Mouse (Mus musculus): ENCODE results near the gene Hpse2. TPM values are rescaled to one million over a fixed set of nuclear protein-coding genes. Genes with fewer than 3 reads are reported as not detected.

The Hpse2 gene
- polyA plus RNA-seq, 1 experiment from 2014 or later: 0.24 TPM

GRCm38 (mm10) chr19:43022611-43023173 lies 365.5 kb downstream of the Hpse2 start:
- H3K27me3 ChIP-seq (ENCODE audit: control insufficient read depth, insufficient read depth, low read depth, low read length): no peaks in the 10 kb centered on the region
- no peak overlapping the region for H3K4me3 ChIP-seq (ENCODE audit: low read depth, low read length)
- WGBS: 88% methylated on average over 3 of the region's 3 CpGs
- H3K4me2 ChIP-seq (ENCODE audit: low read length): no peak overlapping the region
- ATAC-seq: no peak
- H3K4me1 ChIP-seq (ENCODE audit: control insufficient read depth, insufficient read depth, low read length): no peaks in the 10 kb centered on the region
- H3K27ac ChIP-seq (ENCODE audit: low read length): no peak overlapping the region
- no peak overlapping the region for H3K9ac ChIP-seq (ENCODE audit: low read depth, low read length)
- no peaks in the 10 kb centered on the region for H3K9me3 ChIP-seq (replicated peaks; ENCODE audit: control insufficient read depth, low read length, poor library complexity, severe bottlenecking)
- no peaks in the 10 kb centered on the region for H3K36me3 ChIP-seq (ENCODE audit: control insufficient read depth, insufficient read depth, low read length)

- Histone ChIP-seq H3K27me3 (ENCODE audit: control insufficient read depth, insufficient read depth, low read depth, low read length) (no peaks in the 10 kb centered on the region), H3K4me1 (ENCODE audit: control insufficient read depth, insufficient read depth, low read length) (no peaks in the 10 kb centered on the region), H3K9ac (ENCODE audit: low read depth, low read length) (no peak overlapping the region), H3K4me3 (ENCODE audit: low read depth, low read length) (no peak overlapping the region), H3K4me2 (ENCODE audit: low read length) (no peak overlapping the region), H3K36me3 (ENCODE audit: control insufficient read depth, insufficient read depth, low read length) (no peaks in the 10 kb centered on the region), H3K9me3 (replicated peaks; ENCODE audit: control insufficient read depth, low read length, poor library complexity, severe bottlenecking) (no peaks in the 10 kb centered on the region), H3K27ac (ENCODE audit: low read length) (no peak overlapping the region)
- 84% methylated on average over 5 of the region's 5 CpGs for WGBS
- ATAC-seq: no peak
Observed at GRCm38 (mm10) chr19:43018792-43019191, 369.4 kb downstream of the Hpse2 start.

- WGBS: 86% methylated on average over 4 of the region's 4 CpGs
- Histone ChIP-seq H3K4me3 (ENCODE audit: low read depth, low read length) (no peak overlapping the region), H3K4me1 (ENCODE audit: control insufficient read depth, insufficient read depth, low read length) (no peaks in the 10 kb centered on the region), H3K9me3 (replicated peaks; ENCODE audit: control insufficient read depth, low read length, poor library complexity, severe bottlenecking) (no peaks in the 10 kb centered on the region), H3K27me3 (ENCODE audit: control insufficient read depth, insufficient read depth, low read depth, low read length) (no peaks in the 10 kb centered on the region), H3K36me3 (ENCODE audit: control insufficient read depth, insufficient read depth, low read length) (no peaks in the 10 kb centered on the region), H3K9ac (ENCODE audit: low read depth, low read length) (no peak overlapping the region), H3K4me2 (ENCODE audit: low read length) (no peak overlapping the region), H3K27ac (ENCODE audit: low read length) (no peak overlapping the region)
- no peak for ATAC-seq
Observed at GRCm38 (mm10) chr19:42996406-42996805, 391.7 kb downstream of the Hpse2 start.

GRCm38 (mm10) chr19:42988833-42989232 lies 399.3 kb downstream of the Hpse2 start:
- no peaks in the 10 kb centered on the region for H3K36me3 ChIP-seq (ENCODE audit: control insufficient read depth, insufficient read depth, low read length)
- H3K9ac ChIP-seq (ENCODE audit: low read depth, low read length): no peak overlapping the region
- no peak overlapping the region for H3K27ac ChIP-seq (ENCODE audit: low read length)
- no peaks in the 10 kb centered on the region for H3K9me3 ChIP-seq (replicated peaks; ENCODE audit: control insufficient read depth, low read length, poor library complexity, severe bottlenecking)
- H3K27me3 ChIP-seq (ENCODE audit: control insufficient read depth, insufficient read depth, low read depth, low read length): no peaks in the 10 kb centered on the region
- ATAC-seq: no peak
- no peak overlapping the region for H3K4me2 ChIP-seq (ENCODE audit: low read length)
- no peaks in the 10 kb centered on the region for H3K4me1 ChIP-seq (ENCODE audit: control insufficient read depth, insufficient read depth, low read length)
- H3K4me3 ChIP-seq (ENCODE audit: low read depth, low read length): no peak overlapping the region
- WGBS: 92% methylated on average over 5 of the region's 5 CpGs

GRCm38 (mm10) chr19:42986315-42986701 lies 401.8 kb downstream of the Hpse2 start:
- no peaks in the 10 kb centered on the region for H3K27me3 ChIP-seq (ENCODE audit: control insufficient read depth, insufficient read depth, low read depth, low read length)
- no peak overlapping the region for H3K9ac ChIP-seq (ENCODE audit: low read depth, low read length)
- no peaks in the 10 kb centered on the region for H3K4me1 ChIP-seq (ENCODE audit: control insufficient read depth, insufficient read depth, low read length)
- no peak for ATAC-seq
- H3K9me3 ChIP-seq (replicated peaks; ENCODE audit: control insufficient read depth, low read length, poor library complexity, severe bottlenecking): no peaks in the 10 kb centered on the region
- H3K36me3 ChIP-seq (ENCODE audit: control insufficient read depth, insufficient read depth, low read length): no peaks in the 10 kb centered on the region
- H3K4me2 ChIP-seq (ENCODE audit: low read length): no peak overlapping the region
- H3K4me3 ChIP-seq (ENCODE audit: low read depth, low read length): no peak overlapping the region
- H3K27ac ChIP-seq (ENCODE audit: low read length): no peak overlapping the region
- 52% methylated on average over 1 of the region's 1 CpGs for WGBS

- Histone ChIP-seq H3K4me3 (ENCODE audit: low read depth, low read length) (no peak overlapping the region), H3K9ac (ENCODE audit: low read depth, low read length) (no peak overlapping the region), H3K27me3 (ENCODE audit: control insufficient read depth, insufficient read depth, low read depth, low read length) (no peaks in the 10 kb centered on the region), H3K4me2 (ENCODE audit: low read length) (no peak overlapping the region), H3K36me3 (ENCODE audit: control insufficient read depth, insufficient read depth, low read length) (no peaks in the 10 kb centered on the region), H3K9me3 (replicated peaks; ENCODE audit: control insufficient read depth, low read length, poor library complexity, severe bottlenecking) (no peaks in the 10 kb centered on the region), H3K4me1 (ENCODE audit: control insufficient read depth, insufficient read depth, low read length) (no peaks in the 10 kb centered on the region), H3K27ac (ENCODE audit: low read length) (no peak overlapping the region)
- 85% methylated on average over 4 of the region's 4 CpGs for WGBS
- no peak for ATAC-seq
Observed at GRCm38 (mm10) chr19:42985372-42986314, 402.5 kb downstream of the Hpse2 start.

- no peak overlapping the region for H3K27ac ChIP-seq (ENCODE audit: low read length)
- no peak overlapping the region for H3K4me3 ChIP-seq (ENCODE audit: low read depth, low read length)
- H3K4me1 ChIP-seq (ENCODE audit: control insufficient read depth, insufficient read depth, low read length): no peaks in the 10 kb centered on the region
- no peak overlapping the region for H3K9ac ChIP-seq (ENCODE audit: low read depth, low read length)
- H3K9me3 ChIP-seq (replicated peaks; ENCODE audit: control insufficient read depth, low read length, poor library complexity, severe bottlenecking): no peaks in the 10 kb centered on the region
- no peaks in the 10 kb centered on the region for H3K27me3 ChIP-seq (ENCODE audit: control insufficient read depth, insufficient read depth, low read depth, low read length)
- ATAC-seq: no peak
- 81% methylated on average over 3 of the region's 3 CpGs for WGBS
- no peak overlapping the region for H3K4me2 ChIP-seq (ENCODE audit: low read length)
- no peaks in the 10 kb centered on the region for H3K36me3 ChIP-seq (ENCODE audit: control insufficient read depth, insufficient read depth, low read length)
Observed at GRCm38 (mm10) chr19:42980537-42980936, 407.6 kb downstream of the Hpse2 start.

GRCm38 (mm10) chr19:42977938-42978337 lies 410.2 kb downstream of the Hpse2 start:
- no peak overlapping the region for H3K9ac ChIP-seq (ENCODE audit: low read depth, low read length)
- H3K4me3 ChIP-seq (ENCODE audit: low read depth, low read length): no peak overlapping the region
- no peak overlapping the region for H3K27ac ChIP-seq (ENCODE audit: low read length)
- no peaks in the 10 kb centered on the region for H3K36me3 ChIP-seq (ENCODE audit: control insufficient read depth, insufficient read depth, low read length)
- H3K9me3 ChIP-seq (replicated peaks; ENCODE audit: control insufficient read depth, low read length, poor library complexity, severe bottlenecking): no peaks in the 10 kb centered on the region
- no peaks in the 10 kb centered on the region for H3K27me3 ChIP-seq (ENCODE audit: control insufficient read depth, insufficient read depth, low read depth, low read length)
- H3K4me2 ChIP-seq (ENCODE audit: low read length): no peak overlapping the region
- WGBS: 72% methylated on average over 2 of the region's 2 CpGs
- H3K4me1 ChIP-seq (ENCODE audit: control insufficient read depth, insufficient read depth, low read length): no peaks in the 10 kb centered on the region
- no peak for ATAC-seq

- WGBS: 87% methylated on average over 5 of the region's 5 CpGs
- no peak overlapping the region for H3K4me2 ChIP-seq (ENCODE audit: low read length)
Observed at GRCm38 (mm10) chr19:42973740-42974139, 414.4 kb downstream of the Hpse2 start.

More at GRCm38 (mm10) chr19:42973740-42974139, 414.4 kb downstream of the Hpse2 start:
- H3K4me3 ChIP-seq (ENCODE audit: low read depth, low read length): no peak overlapping the region
- no peaks in the 10 kb centered on the region for H3K4me1 ChIP-seq (ENCODE audit: control insufficient read depth, insufficient read depth, low read length)
- ATAC-seq: no peak
- no peaks in the 10 kb centered on the region for H3K36me3 ChIP-seq (ENCODE audit: control insufficient read depth, insufficient read depth, low read length)
- no peak overlapping the region for H3K9ac ChIP-seq (ENCODE audit: low read depth, low read length)
- no peak overlapping the region for H3K27ac ChIP-seq (ENCODE audit: low read length)
- no peaks in the 10 kb centered on the region for H3K27me3 ChIP-seq (ENCODE audit: control insufficient read depth, insufficient read depth, low read depth, low read length)
- no peaks in the 10 kb centered on the region for H3K9me3 ChIP-seq (replicated peaks; ENCODE audit: control insufficient read depth, low read length, poor library complexity, severe bottlenecking)
